Mouse (Mus musculus) forebrain, embryonic 13.5 days (tissue): ENCODE measurements at regions not wholly inside any gene's neighbourhood (a gene's known extent, or its start where the extent isn't known, plus 50 kb on each side); places are given as distances from the start of the nearest gene placed in this dataset.

Source experiments
- ATAC-seq: fragments of 200-750 bp; cut with Nextera tagmentation; 2 replicates; pipeline ENCODE4 v1.8.0; 2017
- H3K27ac ChIP-seq: fragments of 300-500 bp; sonication (generic); 2 replicates; pipeline ENCODE4 v1.5.1; 2015; ENCODE audit warnings: inconsistent platforms, mild to moderate bottlenecking, moderate library complexity
- H3K27me3 ChIP-seq: fragments of 300-500 bp; sonication (generic); 2 replicates; pipeline ENCODE4 v1.6.1; 2015; ENCODE audit warnings: mild to moderate bottlenecking, inconsistent platforms
- H3K36me3 ChIP-seq: fragments of 300-500 bp; sonication (generic); 2 replicates; pipeline ENCODE4 v1.6.1; 2015; ENCODE audit warnings: mild to moderate bottlenecking, inconsistent platforms; ENCODE audit not compliant: poor library complexity, severe bottlenecking
- H3K4me1 ChIP-seq: fragments of 300-500 bp; sonication (generic); 2 replicates; pipeline ENCODE4 v1.6.1; 2015; ENCODE audit warnings: inconsistent platforms
- H3K4me2 ChIP-seq: fragments of 300-500 bp; sonication (generic); 2 replicates; pipeline ENCODE4 v1.6.1; 2015; ENCODE audit warnings: inconsistent platforms, mild to moderate bottlenecking, moderate library complexity
- H3K4me3 ChIP-seq: fragments of 300-500 bp; sonication (generic); 2 replicates; pipeline ENCODE4 v1.5.1; 2015; ENCODE audit warnings: mild to moderate bottlenecking, inconsistent platforms
- H3K9ac ChIP-seq: fragments of 300-500 bp; sonication (generic); 2 replicates; pipeline ENCODE4 v1.6.1; 2015; ENCODE audit warnings: mild to moderate bottlenecking, inconsistent platforms
- H3K9me3 ChIP-seq: fragments of 300-500 bp; sonication (generic); replicated peaks from 2 replicates; pipeline ENCODE4 v1.6.1; 2016; ENCODE audit warnings: inconsistent platforms
- WGBS: fragments of 180-500 bp; shearing (Covaris S2); methylation state at CpG from one replicate; pipeline ENCODE4 v1.1.7; 2015; 5-methylcytosine and 5-hydroxymethylcytosine counted together

- H3K9me3 ChIP-seq, result no peaks in the 10 kb centered on the region
- 0 out of 2 replicates have a peak, but pooled peaks cover 5% of the 10 kb centered on the region for H3K4me1 ChIP-seq
- H3K9ac ChIP-seq, result no peak overlapping the region
- H3K27ac ChIP-seq, result no peak overlapping the region
- 93% methylated on average over 6 of the region's 6 CpGs for WGBS
- H3K4me3 ChIP-seq, result no peak overlapping the region
- H3K36me3 ChIP-seq, result no peaks in the 10 kb centered on the region
- H3K27me3 ChIP-seq, result no peaks in the 10 kb centered on the region
- no peak overlapping the region for H3K4me2 ChIP-seq
- no peak for ATAC-seq
Observed at GRCm38 (mm10) chr10:114956257-114956656, 154.2 kb upstream of the Trhde start.

GRCm38 (mm10) chr10:114955608-114956007, 153.5 kb upstream of the Trhde start:
- no peaks in the 10 kb centered on the region for H3K27me3 ChIP-seq
- H3K27ac ChIP-seq, result no peak overlapping the region
- H3K4me2 ChIP-seq, result no peak overlapping the region
- H3K9me3 ChIP-seq, result no peaks in the 10 kb centered on the region
- H3K9ac ChIP-seq, result no peak overlapping the region
- H3K4me3 ChIP-seq, result no peak overlapping the region
- 0 out of 2 replicates have a peak, but pooled peaks cover 5% of the 10 kb centered on the region for H3K4me1 ChIP-seq
- ATAC-seq, result no peak
- H3K36me3 ChIP-seq, result no peaks in the 10 kb centered on the region

DNA sequence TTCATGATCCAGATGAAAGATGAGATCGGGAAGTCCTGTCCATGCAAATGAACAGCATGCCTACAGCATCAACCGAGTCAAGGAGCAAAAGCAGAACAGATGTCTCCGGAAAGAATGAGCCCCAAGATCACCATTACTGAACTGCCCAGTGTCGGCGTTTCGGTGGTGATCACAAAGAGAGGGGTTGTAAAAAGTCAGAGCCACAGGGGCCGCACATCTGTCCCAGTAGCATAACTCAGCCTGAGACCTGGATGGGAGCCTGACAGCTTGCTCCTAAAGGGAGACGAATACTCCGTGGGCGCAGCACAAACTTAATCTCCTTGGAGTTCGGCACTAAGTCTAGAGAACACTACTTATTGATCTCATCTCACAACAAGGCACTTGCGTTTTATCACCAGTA, 151.3 kb upstream of the Trhde start:
- no peak overlapping the region for H3K27ac ChIP-seq
- H3K4me1 ChIP-seq, result 0 out of 2 replicates have a peak, but pooled peaks cover 5% of the 10 kb centered on the region
- ATAC-seq, result no peak
- H3K4me2 ChIP-seq, result no peak overlapping the region
- no peaks in the 10 kb centered on the region for H3K36me3 ChIP-seq
- no peak overlapping the region for H3K4me3 ChIP-seq
- no peak overlapping the region for H3K9ac ChIP-seq
- WGBS, result 85% methylated on average over 12 of the region's 12 CpGs
- H3K9me3 ChIP-seq, result no peaks in the 10 kb centered on the region
- no peaks in the 10 kb centered on the region for H3K27me3 ChIP-seq

- H3K4me3 ChIP-seq, result no peak overlapping the region
- ATAC-seq, result no peak
- 90% methylated on average over 6 of the region's 6 CpGs for WGBS
- no peaks in the 10 kb centered on the region for H3K27me3 ChIP-seq
- H3K27ac ChIP-seq, result no peak overlapping the region
- H3K36me3 ChIP-seq, result no peaks in the 10 kb centered on the region
- H3K9me3 ChIP-seq, result no peaks in the 10 kb centered on the region
- H3K4me2 ChIP-seq, result no peak overlapping the region
- H3K9ac ChIP-seq, result no peak overlapping the region
- no peaks in the 10 kb centered on the region for H3K4me1 ChIP-seq
Observed at GRCm38 (mm10) chr10:114949194-114949593, 147.1 kb upstream of the Trhde start.

DNA sequence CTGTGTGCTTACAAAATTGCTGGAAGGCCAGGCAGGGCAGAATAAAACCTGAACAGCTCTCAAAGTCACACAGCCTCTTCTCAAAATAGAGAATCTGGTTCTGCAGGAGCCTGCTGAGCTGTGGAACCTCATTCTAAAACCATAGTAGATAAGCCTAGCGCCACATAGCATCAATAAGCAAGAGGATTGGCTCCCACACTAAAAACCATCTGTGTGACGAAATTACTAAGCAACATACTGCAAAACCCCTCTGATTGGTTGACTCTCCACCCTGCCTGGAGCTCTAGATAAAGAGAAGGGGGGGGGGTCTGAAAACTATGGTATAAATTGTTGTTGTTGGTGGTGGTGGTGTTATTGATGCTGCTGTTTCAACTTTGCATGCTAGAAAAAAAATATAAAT, 122.6 kb upstream of the Trhde start:
- no peaks in the 10 kb centered on the region for H3K4me1 ChIP-seq
- no peaks in the 10 kb centered on the region for H3K36me3 ChIP-seq
- no peaks in the 10 kb centered on the region for H3K9me3 ChIP-seq
- H3K27me3 ChIP-seq, result no peaks in the 10 kb centered on the region
- H3K4me3 ChIP-seq, result no peak overlapping the region
- no peak for ATAC-seq
- WGBS, result 82% methylated on average over 2 of the region's 2 CpGs
- no peak overlapping the region for H3K27ac ChIP-seq
- no peak overlapping the region for H3K9ac ChIP-seq
- H3K4me2 ChIP-seq, result no peak overlapping the region

GRCm38 (mm10) chr10:114913971-114914370, 111.9 kb upstream of the Trhde start:
- Histone ChIP-seq H3K4me3 (no peak overlapping the region), H3K4me1 (no peaks in the 10 kb centered on the region), H3K9me3 (no peaks in the 10 kb centered on the region), H3K27ac (no peak overlapping the region), H3K36me3 (no peaks in the 10 kb centered on the region), H3K27me3 (no peaks in the 10 kb centered on the region), H3K9ac (no peak overlapping the region), H3K4me2 (no peak overlapping the region)
- no peak for ATAC-seq
- 74% methylated on average over 3 of the region's 3 CpGs for whole genome bisulfite sequencing

GRCm38 (mm10) chr10:114891916-114892315, 89.8 kb upstream of the Trhde start:
- no peak overlapping the region for H3K4me3 ChIP-seq
- H3K4me1 ChIP-seq, result no peaks in the 10 kb centered on the region
- H3K9ac ChIP-seq, result no peak overlapping the region
- no peaks in the 10 kb centered on the region for H3K36me3 ChIP-seq
- ATAC-seq, result no peak
- H3K9me3 ChIP-seq, result no peaks in the 10 kb centered on the region
- H3K27ac ChIP-seq, result no peak overlapping the region
- 88% methylated on average over 2 of the region's 2 CpGs for WGBS
- H3K4me2 ChIP-seq, result no peak overlapping the region
- H3K27me3 ChIP-seq, result no peaks in the 10 kb centered on the region

DNA sequence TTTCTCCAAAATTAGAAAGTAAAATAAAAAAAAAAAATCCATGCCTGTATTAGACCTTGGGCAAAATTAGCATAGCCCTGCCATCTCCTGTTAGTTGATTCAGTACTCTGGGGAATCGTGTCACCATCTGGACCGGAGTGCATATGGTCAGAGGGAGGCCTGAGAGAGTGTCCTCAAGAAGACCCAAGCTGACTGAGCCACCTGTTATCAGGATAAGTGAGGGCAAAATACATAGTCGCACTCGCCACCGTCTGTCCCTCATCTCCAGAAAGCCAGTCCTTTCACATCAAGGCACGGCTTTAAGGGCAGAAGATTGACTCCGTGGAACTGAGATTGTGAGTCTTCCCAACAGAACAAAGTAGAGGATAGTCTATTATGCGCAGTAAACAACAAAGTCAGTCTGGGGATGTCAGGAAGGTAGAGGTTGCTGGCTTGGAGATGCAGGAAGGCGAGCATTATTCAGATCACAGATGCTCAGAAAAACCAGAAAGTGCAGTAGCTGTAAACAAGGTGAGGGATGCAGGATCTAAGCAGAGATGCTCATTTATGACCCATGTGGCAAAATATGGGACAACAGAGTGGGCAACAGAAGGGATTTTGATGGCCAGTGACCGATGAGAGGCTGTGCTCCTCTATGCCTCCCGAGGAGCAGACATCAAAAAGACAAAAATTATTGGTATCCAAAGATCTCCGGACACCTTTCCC, 88.8 kb upstream of the Trhde start:
- no peaks in the 10 kb centered on the region for H3K9me3 ChIP-seq
- H3K9ac ChIP-seq, result no peak overlapping the region
- no peak overlapping the region for H3K27ac ChIP-seq
- no peak overlapping the region for H3K4me2 ChIP-seq
- H3K36me3 ChIP-seq, result no peaks in the 10 kb centered on the region
- H3K4me3 ChIP-seq, result no peak overlapping the region
- H3K4me1 ChIP-seq, result no peaks in the 10 kb centered on the region
- H3K27me3 ChIP-seq, result no peaks in the 10 kb centered on the region
- ATAC-seq, result no peak
- WGBS, result 87% methylated on average over 12 of the region's 12 CpGs

- Histone ChIP-seq H3K27me3 (no peaks in the 10 kb centered on the region), H3K27ac (no peak overlapping the region), H3K4me3 (no peak overlapping the region), H3K4me2 (no peak overlapping the region), H3K4me1 (no peaks in the 10 kb centered on the region), H3K36me3 (no peaks in the 10 kb centered on the region), H3K9ac (no peak overlapping the region), H3K9me3 (no peaks in the 10 kb centered on the region)
- 66% methylated on average over 2 of the region's 2 CpGs for WGBS
- peak; percentile 30; the same call in 1 of the 2 replicates for ATAC-seq
Observed at GRCm38 (mm10) chr10:114871201-114871600, 69.1 kb upstream of the Trhde start.

- H3K4me2 ChIP-seq, result no peak overlapping the region
- no peak for ATAC-seq
- no peak overlapping the region for H3K27ac ChIP-seq
- no peak overlapping the region for H3K9ac ChIP-seq
- H3K27me3 ChIP-seq, result no peaks in the 10 kb centered on the region
- no peak overlapping the region for H3K4me3 ChIP-seq
- no peaks in the 10 kb centered on the region for H3K4me1 ChIP-seq
- H3K36me3 ChIP-seq, result no peaks in the 10 kb centered on the region
- no peaks in the 10 kb centered on the region for H3K9me3 ChIP-seq
- 69% methylated on average over 4 of the region's 4 CpGs for WGBS
Observed at GRCm38 (mm10) chr10:114857166-114857565, 55.1 kb upstream of the Trhde start.

GRCm38 (mm10) chr10:114852688-114853087, 50.6 kb upstream of the Trhde start:
- no peak overlapping the region for H3K27ac ChIP-seq
- H3K36me3 ChIP-seq, result no peaks in the 10 kb centered on the region
- ATAC-seq, result no peak
- H3K4me3 ChIP-seq, result no peak overlapping the region
- no peaks in the 10 kb centered on the region for H3K4me1 ChIP-seq
- H3K27me3 ChIP-seq, result no peaks in the 10 kb centered on the region
- H3K9ac ChIP-seq, result no peak overlapping the region
- H3K4me2 ChIP-seq, result no peak overlapping the region
- H3K9me3 ChIP-seq, result no peaks in the 10 kb centered on the region
